Mouse (Mus musculus) liver, embryonic 14.5 days (tissue): Measurements from ENCODE around the gene Hexdc. TPM values are rescaled to one million over a fixed set of nuclear protein-coding genes. Genes with fewer than 3 reads are reported as not detected.

ENCODE experiments used
- ATAC-seq: fragments of 200-750 bp; cut with Nextera tagmentation; 2 replicates; pipeline ENCODE4 v1.8.0; 2017; ENCODE audit warnings: moderate number of reproducible peaks, mild to moderate bottlenecking, moderate library complexity; ENCODE audit not compliant: insufficient read depth
- DNase-seq, 3 experiments: peaks; one replicate each; pipeline ENCODE4 v3.0.0-alpha.2; 2012 to 2013; ENCODE audit warnings: low read depth in 3 of 3, low spot score in 3 of 3
- H3K27ac ChIP-seq: fragments of 300-500 bp; sonication (generic); 2 replicates; pipeline ENCODE4 v1.5.1; 2014; ENCODE audit warnings: moderate library complexity, mild to moderate bottlenecking, control low read depth, inconsistent platforms
- H3K27me3 ChIP-seq: fragments of 300-500 bp; sonication (generic); 2 replicates; pipeline ENCODE4 v1.6.1; 2014; ENCODE audit warnings: mild to moderate bottlenecking, low read length, moderate library complexity; ENCODE audit not compliant: control insufficient read depth, insufficient read depth
- H3K36me3 ChIP-seq: fragments of 300-500 bp; sonication (generic); replicated peaks from 2 replicates; pipeline ENCODE4 v1.6.1; 2014; ENCODE audit warnings: low read depth; ENCODE audit not compliant: control insufficient read depth, insufficient read depth
- H3K4me1 ChIP-seq, 2 experiments: fragments of 200-500 bp in 1 of 2; fragments of 300-500 bp in 1 of 2; sonication (generic) in 1 of 2; replicated peaks; 2 replicates each; pipeline ENCODE4 v1.6.1; 2012 to 2014; ENCODE audit warnings: antibody characterized with exemption in 1 of 2, inconsistent platforms in 1 of 2, low read length in 1 of 2; ENCODE audit not compliant: control insufficient read depth in 2 of 2, insufficient read depth in 2 of 2
- H3K4me2 ChIP-seq: fragments of 300-500 bp; sonication (generic); 2 replicates; pipeline ENCODE4 v1.6.1; 2014; ENCODE audit warnings: low read depth, mild to moderate bottlenecking, control low read depth, moderate library complexity
- H3K4me3 ChIP-seq, 2 experiments: fragments of 200-500 bp in 1 of 2; fragments of 300-500 bp in 1 of 2; sonication (generic) in 1 of 2; 2 replicates each; pipeline ENCODE4 v1.5.1; 2012 to 2014; ENCODE audit warnings: low read depth in 2 of 2, low read length in 2 of 2, mild to moderate bottlenecking in 2 of 2, control low read depth in 1 of 2, inconsistent platforms in 1 of 2, moderate library complexity in 1 of 2; ENCODE audit not compliant: insufficient read depth in 1 of 2
- H3K9ac ChIP-seq: fragments of 300-500 bp; sonication (generic); replicated peaks from 2 replicates; pipeline ENCODE4 v1.6.1; 2014; ENCODE audit warnings: mild to moderate bottlenecking, control low read depth, moderate library complexity
- H3K9me3 ChIP-seq: fragments of 300-500 bp; sonication (generic); 2 replicates; pipeline ENCODE4 v1.6.1; 2016; ENCODE audit warnings: low read length, mixed read lengths; ENCODE audit not compliant: control insufficient read depth
- CTCF ChIP-seq: IDR thresholded peaks from 2 replicates; pipeline ENCODE4 v1.5.1; 2016; ENCODE audit warnings: antibody characterized with exemption, low read depth, control low read depth
- EP300 ChIP-seq: IDR thresholded peaks from 2 replicates; pipeline ENCODE4 v1.6.1; 2016; ENCODE audit warnings: antibody characterized with exemption, low read depth
- WGBS: fragments of 180-500 bp; shearing (Covaris S2); extraction: QIAGEN DNeasy Blood & Tissue Kit; methylation state at CpG from one replicate; pipeline ENCODE4 v1.1.7; 2014; ENCODE audit not compliant: insufficient replicate concordance; 5-methylcytosine and 5-hydroxymethylcytosine counted together
- polyA plus RNA-seq, 2 experiments: library from polyadenylated mRNA; depleted of rRNA in 1 of 2; stranded (reverse) in 1 of 2; unstranded in 1 of 2; fragments of >200 nt; fragmentation: Nextera tagmentation in 1 of 2; extraction: Ambion mirVana in 1 of 2; gene quantifications; 2 replicates each; pipeline versions ENCODE4 v1.2.1 to v1.2.3; 2012 to 2014

The Hexdc gene
- polyA plus RNA-seq, 2 experiments = 2.3 to 7.4 TPM

- WGBS = under 1% methylated on average over 5 of the region's 5 CpGs
- Histone ChIP-seq H3K36me3 (no peaks in the 10 kb centered on the region), H3K4me3 (peak overlapping the region; percentile 41 to 70), H3K4me1 (peaks cover 0 to 10% of the 10 kb centered on the region in 2 experiments; a peak in 3 of 4 replicates), H3K4me2 (peak overlapping the region; percentile 89), H3K27me3 (no peaks in the 10 kb centered on the region), H3K27ac (no peak overlapping the region), H3K9ac (no peak overlapping the region), H3K9me3 (no peaks in the 10 kb centered on the region)
- ATAC-seq = no peak
- DNase-seq = no peak
- no peak for TF ChIP-seq EP300
- TF ChIP-seq CTCF = no peak
Measured at GRCm38 (mm10) chr11:121203859-121204160, 423 bp upstream of the Hexdc start.

- no peak for DNase-seq
- H3K27ac ChIP-seq = no peak overlapping the region
- no peak overlapping the region for H3K4me3 ChIP-seq
- H3K4me1 ChIP-seq = no peaks in the 10 kb centered on the region
- no peak for ATAC-seq
- H3K36me3 ChIP-seq = peaks cover 2% of the 10 kb centered on the region
- 68% methylated on average over 3 of the region's 3 CpGs for WGBS
- no peaks in the 10 kb centered on the region for H3K9me3 ChIP-seq
- H3K9ac ChIP-seq = no peak overlapping the region
- no peaks in the 10 kb centered on the region for H3K27me3 ChIP-seq
- TF ChIP-seq EP300 (no peak), CTCF (no peak)
- no peak overlapping the region for H3K4me2 ChIP-seq
Measured at GRCm38 (mm10) chr11:121216831-121217230, 12.6 kb downstream of the Hexdc start.

GRCm38 (mm10) chr11:121219776-121220175 lies 15.5 kb downstream of the Hexdc start:
- Histone ChIP-seq H3K36me3 (peaks cover 30% of the 10 kb centered on the region), H3K9me3 (no peaks in the 10 kb centered on the region), H3K4me2 (no peak overlapping the region), H3K27me3 (no peaks in the 10 kb centered on the region), H3K4me3 (no peak overlapping the region), H3K27ac (no peak overlapping the region), H3K4me1 (no peaks in the 10 kb centered on the region), H3K9ac (no peak overlapping the region)
- DNase-seq (no peak), ATAC-seq (no peak)
- 82% methylated on average over 11 of the region's 11 CpGs for WGBS
- no peak for TF ChIP-seq EP300
- no peak for TF ChIP-seq CTCF

- Histone ChIP-seq H3K4me2 (no peak overlapping the region), H3K9me3 (no peaks in the 10 kb centered on the region), H3K4me1 (no peaks in the 10 kb centered on the region), H3K27me3 (no peaks in the 10 kb centered on the region), H3K36me3 (peaks cover 40% of the 10 kb centered on the region), H3K4me3 (no peak overlapping the region), H3K9ac (no peak overlapping the region), H3K27ac (no peak overlapping the region)
- no peak for ATAC-seq
- DNase-seq = no peak
- no peak for TF ChIP-seq CTCF
- TF ChIP-seq EP300 = no peak
- WGBS = 89% methylated on average over 5 of the region's 5 CpGs
Measured at GRCm38 (mm10) chr11:121220771-121221170, 16.5 kb downstream of the Hexdc start.

GRCm38 (mm10) chr11:121221321-121222010 lies 17.2 kb downstream of the Hexdc start:
- ATAC-seq = no peak
- Histone ChIP-seq H3K4me2 (no peak overlapping the region), H3K4me1 (no peaks in the 10 kb centered on the region), H3K9ac (no peak overlapping the region), H3K9me3 (no peaks in the 10 kb centered on the region), H3K27me3 (no peaks in the 10 kb centered on the region), H3K27ac (no peak overlapping the region), H3K4me3 (no peak overlapping the region), H3K36me3 (peaks cover 44% of the 10 kb centered on the region)
- DNase-seq = no peak
- TF ChIP-seq CTCF = no peak
- WGBS = 69% methylated on average over 6 of the region's 6 CpGs
